Mouse (Mus musculus): ENCODE results near the gene Gli2. TPM values are rescaled to one million over a fixed set of nuclear protein-coding genes. Genes with fewer than 3 reads are reported as not detected.
A peak's percentile ranks its signal among the peaks of the same experiment; 100 is the strongest.

Gene Gli2
- polyA plus RNA-seq, 1 experiment from 2014 or later, result 3.4 TPM

GRCm38 (mm10) chr1:118952318-118952717, 101.1 kb downstream of the Gli2 start:
- no peak overlapping the region for H3K4me2 ChIP-seq
- no peaks in the 10 kb centered on the region for H3K27me3 ChIP-seq (replicated peaks; ENCODE audit: control insufficient read depth, insufficient read depth, low read length)
- no peaks in the 10 kb centered on the region for H3K4me1 ChIP-seq (replicated peaks; ENCODE audit: control insufficient read depth, insufficient read depth, low read length)
- H3K36me3 ChIP-seq (ENCODE audit: control insufficient read depth, insufficient read depth, low read length), result no peaks in the 10 kb centered on the region
- H3K4me3 ChIP-seq (ENCODE audit: low read depth, low read length), result no peak overlapping the region
- no peak for ATAC-seq (replicated peaks; ENCODE audit: low FRiP score)
- WGBS, result 69% methylated on average over 4 of the region's 5 CpGs
- no peak overlapping the region for H3K27ac ChIP-seq (ENCODE audit: low read depth, low read length)
- no peak overlapping the region for H3K9ac ChIP-seq (ENCODE audit: low read depth, low read length)
- no peaks in the 10 kb centered on the region for H3K9me3 ChIP-seq (ENCODE audit: control insufficient read depth, low read length)
- no peak for DNase-seq (ENCODE audit: low spot score)

- Histone ChIP-seq H3K4me2 (no peak overlapping the region), H3K4me3 (ENCODE audit: low read depth, low read length) (no peak overlapping the region), H3K4me1 (replicated peaks; ENCODE audit: control insufficient read depth, insufficient read depth, low read length) (no peaks in the 10 kb centered on the region), H3K36me3 (ENCODE audit: control insufficient read depth, insufficient read depth, low read length) (no peaks in the 10 kb centered on the region), H3K27ac (ENCODE audit: low read depth, low read length) (no peak overlapping the region), H3K27me3 (replicated peaks; ENCODE audit: control insufficient read depth, insufficient read depth, low read length) (no peaks in the 10 kb centered on the region), H3K9ac (ENCODE audit: low read depth, low read length) (no peak overlapping the region), H3K9me3 (ENCODE audit: control insufficient read depth, low read length) (no peaks in the 10 kb centered on the region)
- no peak for ATAC-seq (replicated peaks; ENCODE audit: low FRiP score)
- WGBS, result 58% methylated on average over 2 of the region's 2 CpGs
- DNase-seq (ENCODE audit: low spot score), result no peak
Measured at GRCm38 (mm10) chr1:118948407-118948806, 105.0 kb downstream of the Gli2 start.

- ATAC-seq (replicated peaks; ENCODE audit: low FRiP score), result no peak
- Histone ChIP-seq H3K9ac (ENCODE audit: low read depth, low read length) (no peak overlapping the region), H3K9me3 (ENCODE audit: control insufficient read depth, low read length) (no peaks in the 10 kb centered on the region), H3K4me2 (no peak overlapping the region), H3K27me3 (replicated peaks; ENCODE audit: control insufficient read depth, insufficient read depth, low read length) (no peaks in the 10 kb centered on the region), H3K27ac (ENCODE audit: low read depth, low read length) (no peak overlapping the region), H3K4me1 (replicated peaks; ENCODE audit: control insufficient read depth, insufficient read depth, low read length) (no peaks in the 10 kb centered on the region), H3K4me3 (ENCODE audit: low read depth, low read length) (no peak overlapping the region), H3K36me3 (ENCODE audit: control insufficient read depth, insufficient read depth, low read length) (no peaks in the 10 kb centered on the region)
- no peak for DNase-seq (ENCODE audit: low spot score)
- WGBS, result 82% methylated on average over 4 of the region's 4 CpGs
Measured at GRCm38 (mm10) chr1:118947221-118947620, 106.2 kb downstream of the Gli2 start.

DNA sequence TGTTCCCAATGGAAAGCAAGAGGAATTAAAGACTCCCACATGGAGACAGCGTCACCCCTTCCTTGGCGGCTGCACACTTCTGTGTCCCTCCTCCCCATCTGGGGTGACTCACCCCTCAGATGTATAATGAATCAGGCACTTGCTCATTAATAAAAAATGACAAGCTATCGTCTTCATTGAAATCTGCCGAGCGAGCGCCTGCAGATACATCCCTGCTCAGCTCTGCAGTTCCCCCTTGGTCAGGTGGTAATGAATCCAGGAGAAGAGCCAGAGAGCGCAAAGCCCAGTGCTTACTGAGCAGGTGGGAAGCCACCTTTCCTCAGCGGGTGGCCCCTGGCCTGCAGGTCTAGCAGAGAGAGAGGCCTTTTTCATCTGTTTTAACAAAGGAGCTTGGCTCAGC, 112.1 kb downstream of the Gli2 start:
- no peaks in the 10 kb centered on the region for H3K4me1 ChIP-seq (replicated peaks; ENCODE audit: control insufficient read depth, insufficient read depth, low read length)
- H3K4me2 ChIP-seq, result no peak overlapping the region
- ATAC-seq (replicated peaks; ENCODE audit: low FRiP score), result no peak
- DNase-seq (ENCODE audit: low spot score), result no peak
- no peaks in the 10 kb centered on the region for H3K27me3 ChIP-seq (replicated peaks; ENCODE audit: control insufficient read depth, insufficient read depth, low read length)
- no peaks in the 10 kb centered on the region for H3K9me3 ChIP-seq (ENCODE audit: control insufficient read depth, low read length)
- no peak overlapping the region for H3K4me3 ChIP-seq (ENCODE audit: low read depth, low read length)
- H3K9ac ChIP-seq (ENCODE audit: low read depth, low read length), result no peak overlapping the region
- no peaks in the 10 kb centered on the region for H3K36me3 ChIP-seq (ENCODE audit: control insufficient read depth, insufficient read depth, low read length)
- H3K27ac ChIP-seq (ENCODE audit: low read depth, low read length), result no peak overlapping the region
- 66% methylated on average over 8 of the region's 8 CpGs for WGBS

- no peaks in the 10 kb centered on the region for H3K27me3 ChIP-seq (replicated peaks; ENCODE audit: control insufficient read depth, insufficient read depth, low read length)
- no peak for DNase-seq (ENCODE audit: low spot score)
- 43% methylated on average over 5 of the region's 5 CpGs for WGBS
Measured at GRCm38 (mm10) chr1:118940269-118940840, 113.1 kb downstream of the Gli2 start.

GRCm38 (mm10) chr1:118938206-118938605, 115.2 kb downstream of the Gli2 start:
- no peaks in the 10 kb centered on the region; the same call in 1 of the 2 replicates for H3K27me3 ChIP-seq (replicated peaks; ENCODE audit: control insufficient read depth, insufficient read depth, low read length)
- no peaks in the 10 kb centered on the region for H3K36me3 ChIP-seq (ENCODE audit: control insufficient read depth, insufficient read depth, low read length)
- ATAC-seq (replicated peaks; ENCODE audit: low FRiP score), result no peak
- no peak overlapping the region for H3K27ac ChIP-seq (ENCODE audit: low read depth, low read length)
- H3K4me2 ChIP-seq, result no peak overlapping the region
- H3K9ac ChIP-seq (ENCODE audit: low read depth, low read length), result no peak overlapping the region
- H3K4me3 ChIP-seq (ENCODE audit: low read depth, low read length), result no peak overlapping the region
- WGBS, result 68% methylated on average over 4 of the region's 4 CpGs
- DNase-seq (ENCODE audit: low spot score), result no peak
- H3K4me1 ChIP-seq (replicated peaks; ENCODE audit: control insufficient read depth, insufficient read depth, low read length), result no peaks in the 10 kb centered on the region
- no peaks in the 10 kb centered on the region for H3K9me3 ChIP-seq (ENCODE audit: control insufficient read depth, low read length)

More at GRCm38 (mm10) chr1:118940269-118940840, 113.1 kb downstream of the Gli2 start:
- no peaks in the 10 kb centered on the region for H3K9me3 ChIP-seq (ENCODE audit: control insufficient read depth, low read length)
- H3K4me1 ChIP-seq (replicated peaks; ENCODE audit: control insufficient read depth, insufficient read depth, low read length), result no peaks in the 10 kb centered on the region
- no peak overlapping the region for H3K4me2 ChIP-seq
- no peaks in the 10 kb centered on the region for H3K36me3 ChIP-seq (ENCODE audit: control insufficient read depth, insufficient read depth, low read length)
- H3K9ac ChIP-seq (ENCODE audit: low read depth, low read length), result no peak overlapping the region
- no peak for ATAC-seq (replicated peaks; ENCODE audit: low FRiP score)
- H3K4me3 ChIP-seq (ENCODE audit: low read depth, low read length), result no peak overlapping the region
- H3K27ac ChIP-seq (ENCODE audit: low read depth, low read length), result no peak overlapping the region

DNA sequence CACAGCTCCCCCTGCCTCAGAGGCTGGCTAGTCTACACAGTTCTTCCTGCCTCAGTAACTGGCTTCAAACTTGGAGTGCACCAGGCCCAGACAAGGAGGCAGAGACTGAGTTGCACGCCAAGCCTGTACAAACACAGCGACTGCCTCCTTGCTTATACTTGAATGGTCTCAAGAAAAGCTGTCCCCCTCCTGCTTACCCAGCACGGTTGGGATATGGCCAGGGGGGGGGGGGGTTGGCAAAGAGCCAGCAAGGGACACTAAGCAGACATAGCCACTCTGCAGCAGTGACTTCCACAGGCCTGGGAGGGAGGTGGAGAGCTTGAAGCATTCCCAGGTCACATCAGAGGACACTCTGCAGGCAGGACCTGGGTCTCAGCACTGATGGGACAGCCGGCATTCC, 117.3 kb downstream of the Gli2 start:
- H3K9ac ChIP-seq (ENCODE audit: low read depth, low read length), result no peak overlapping the region
- DNase-seq (ENCODE audit: low spot score), result no peak
- H3K4me1 ChIP-seq (replicated peaks; ENCODE audit: control insufficient read depth, insufficient read depth, low read length), result no peaks in the 10 kb centered on the region
- H3K4me3 ChIP-seq (ENCODE audit: low read depth, low read length), result no peak overlapping the region
- H3K27me3 ChIP-seq (replicated peaks; ENCODE audit: control insufficient read depth, insufficient read depth, low read length), result no peaks in the 10 kb centered on the region; the same call in 1 of the 2 replicates
- no peaks in the 10 kb centered on the region for H3K36me3 ChIP-seq (ENCODE audit: control insufficient read depth, insufficient read depth, low read length)
- H3K4me2 ChIP-seq, result no peak overlapping the region
- WGBS, result 33% methylated on average over 4 of the region's 4 CpGs
- ATAC-seq (replicated peaks; ENCODE audit: low FRiP score), result 0 out of 2 replicates have a peak, but pooled peaks have one; percentile 43
- no peaks in the 10 kb centered on the region for H3K9me3 ChIP-seq (ENCODE audit: control insufficient read depth, low read length)
- no peak overlapping the region for H3K27ac ChIP-seq (ENCODE audit: low read depth, low read length)

DNA sequence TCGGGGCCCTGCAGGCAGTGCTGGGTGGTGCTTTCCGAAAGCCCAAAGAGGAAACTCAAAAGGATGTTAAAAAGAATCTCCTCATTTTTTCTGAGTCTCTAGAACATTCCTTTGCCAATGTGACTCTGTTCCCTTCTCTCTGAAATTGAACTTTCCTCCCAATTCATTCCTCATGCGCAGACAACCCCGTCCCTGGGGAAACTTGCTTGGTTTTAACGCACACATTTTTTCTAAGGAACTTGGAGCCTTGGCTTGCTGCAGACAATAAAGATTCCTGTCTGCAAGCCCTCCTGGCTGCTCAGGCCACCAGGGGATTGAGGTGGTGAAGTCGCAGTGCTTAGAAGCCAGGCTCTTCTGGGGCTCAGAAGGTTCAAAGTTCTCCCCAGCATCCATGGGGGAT, 117.9 kb downstream of the Gli2 start:
- no peak overlapping the region for H3K4me2 ChIP-seq
- WGBS, result 62% methylated on average over 6 of the region's 6 CpGs
- H3K9me3 ChIP-seq (ENCODE audit: control insufficient read depth, low read length), result no peaks in the 10 kb centered on the region
- no peak overlapping the region for H3K9ac ChIP-seq (ENCODE audit: low read depth, low read length)
- ATAC-seq (replicated peaks; ENCODE audit: low FRiP score) (no peak), DNase-seq (ENCODE audit: low spot score) (no peak)
- H3K4me3 ChIP-seq (ENCODE audit: low read depth, low read length), result no peak overlapping the region
- H3K36me3 ChIP-seq (ENCODE audit: control insufficient read depth, insufficient read depth, low read length), result no peaks in the 10 kb centered on the region
- no peak overlapping the region for H3K27ac ChIP-seq (ENCODE audit: low read depth, low read length)
- no peaks in the 10 kb centered on the region for H3K4me1 ChIP-seq (replicated peaks; ENCODE audit: control insufficient read depth, insufficient read depth, low read length)
- H3K27me3 ChIP-seq (replicated peaks; ENCODE audit: control insufficient read depth, insufficient read depth, low read length), result no peaks in the 10 kb centered on the region; the same call in 1 of the 2 replicates

DNA sequence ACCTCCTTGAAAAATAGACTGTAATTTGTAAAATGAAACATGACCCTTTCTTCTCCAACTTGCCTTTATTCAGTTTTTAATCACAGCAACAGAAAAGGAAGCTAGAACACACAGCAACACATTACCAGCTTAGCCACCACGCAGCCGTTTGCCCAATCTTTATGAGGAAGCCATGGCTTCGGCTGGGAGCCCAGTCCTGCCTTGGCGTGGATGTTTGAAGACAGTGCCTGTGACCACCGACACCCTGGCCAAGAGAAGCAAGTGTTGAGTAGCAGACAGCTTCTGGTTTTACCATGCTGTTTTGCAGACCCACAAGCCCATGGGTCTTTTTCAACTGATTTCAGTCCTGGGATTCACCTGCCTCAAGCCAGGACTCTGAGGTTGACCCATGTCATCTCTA, 121.3 kb downstream of the Gli2 start:
- Histone ChIP-seq H3K9ac (ENCODE audit: low read depth, low read length) (no peak overlapping the region), H3K36me3 (ENCODE audit: control insufficient read depth, insufficient read depth, low read length) (no peaks in the 10 kb centered on the region), H3K27me3 (replicated peaks; ENCODE audit: control insufficient read depth, insufficient read depth, low read length) (no peaks in the 10 kb centered on the region; the same call in 1 of the 2 replicates), H3K4me2 (no peak overlapping the region), H3K4me1 (replicated peaks; ENCODE audit: control insufficient read depth, insufficient read depth, low read length) (no peaks in the 10 kb centered on the region), H3K9me3 (ENCODE audit: control insufficient read depth, low read length) (no peaks in the 10 kb centered on the region), H3K4me3 (ENCODE audit: low read depth, low read length) (no peak overlapping the region), H3K27ac (ENCODE audit: low read depth, low read length) (no peak overlapping the region)
- DNase-seq (ENCODE audit: low spot score), result no peak
- 79% methylated on average over 5 of the region's 5 CpGs for WGBS
- no peak for ATAC-seq (replicated peaks; ENCODE audit: low FRiP score)
